Mouse (Mus musculus): ENCODE results near the gene Gm10203.

DNA sequence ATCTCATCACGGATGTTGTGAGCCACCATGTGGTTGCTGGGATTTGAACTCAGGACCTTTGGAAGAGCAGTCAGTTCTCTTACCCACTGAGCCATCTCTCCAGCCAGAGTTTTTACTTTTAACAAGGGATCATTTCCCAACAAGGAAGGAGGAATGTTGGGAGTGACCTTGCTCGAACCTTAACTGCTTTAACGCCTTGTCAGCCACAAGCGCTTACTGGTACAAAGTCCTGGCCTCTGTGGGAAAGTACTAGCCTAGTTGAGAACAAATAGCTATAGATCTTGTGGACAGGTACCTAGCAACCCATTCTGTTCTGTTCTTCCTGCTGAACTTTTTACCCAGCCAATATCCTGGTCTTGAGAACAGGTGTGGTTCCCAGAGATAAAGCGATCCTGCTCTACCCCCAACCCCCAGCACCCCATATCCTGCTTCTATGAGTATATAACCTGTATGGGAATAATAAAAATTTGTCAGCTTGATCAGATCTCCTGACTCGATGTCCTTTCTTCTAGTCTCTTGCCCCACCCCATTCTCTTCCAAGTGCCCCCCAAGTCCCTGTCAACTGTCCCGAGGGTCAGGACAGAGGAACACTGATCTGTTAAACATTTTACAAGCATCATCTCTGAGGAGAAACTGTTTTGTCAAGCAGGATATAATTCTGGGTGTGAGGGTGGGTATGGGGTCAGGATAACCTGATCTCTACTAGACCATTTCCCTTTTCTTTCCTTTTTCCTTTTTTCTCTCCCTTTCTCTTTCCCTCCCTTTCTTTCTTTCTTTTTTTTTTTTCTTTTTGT, 18.7 kb downstream of the Gm10203 start:
- no peak for TF ChIP-seq GATA1 (IDR thresholded peaks at IDR 0.05; ENCODE audit: borderline replicate concordance, low read length)
- no peak for TF ChIP-seq FLI1 (IDR thresholded peaks at IDR 0.05; ENCODE audit: low read length)
